Mouse (Mus musculus) forebrain, embryonic 16.5 days (tissue): Measurements from ENCODE around the gene St3gal5. TPM values are rescaled to one million over a fixed set of nuclear protein-coding genes. Genes with fewer than 3 reads are reported as not detected.

Experiments used
- ATAC-seq: fragments of 200-750 bp; cut with Nextera tagmentation; 2 replicates; pipeline ENCODE4 v1.8.0; 2017; ENCODE audit warnings: mild to moderate bottlenecking, moderate library complexity
- H3K27ac ChIP-seq: fragments of 300-500 bp; sonication (generic); 2 replicates; pipeline ENCODE4 v1.5.1; 2014; ENCODE audit warnings: low read length, control low read depth
- H3K27me3 ChIP-seq: fragments of 300-500 bp; sonication (generic); replicated peaks from 2 replicates; pipeline ENCODE4 v1.6.1; 2014; ENCODE audit warnings: low read length; ENCODE audit not compliant: control insufficient read depth, insufficient read depth
- H3K36me3 ChIP-seq: fragments of 300-500 bp; sonication (generic); 2 replicates; pipeline ENCODE4 v1.6.1; 2014; ENCODE audit not compliant: control insufficient read depth, insufficient read depth
- H3K4me1 ChIP-seq: fragments of 300-500 bp; sonication (generic); replicated peaks from 2 replicates; pipeline ENCODE4 v1.6.1; 2014; ENCODE audit warnings: low read length; ENCODE audit not compliant: control insufficient read depth, insufficient read depth
- H3K4me2 ChIP-seq: fragments of 300-500 bp; sonication (generic); 2 replicates; pipeline ENCODE4 v1.6.1; 2014; ENCODE audit warnings: mild to moderate bottlenecking, low read length, control low read depth
- H3K4me3 ChIP-seq: fragments of 300-500 bp; sonication (generic); replicated peaks from 2 replicates; pipeline ENCODE4 v1.5.1; 2014; ENCODE audit warnings: mild to moderate bottlenecking, low read length, control low read depth
- H3K9ac ChIP-seq: fragments of 300-500 bp; sonication (generic); replicated peaks from 2 replicates; pipeline ENCODE4 v1.6.1; 2014; ENCODE audit warnings: low read depth, low read length, control low read depth
- H3K9me3 ChIP-seq: fragments of 300-500 bp; sonication (generic); 2 replicates; pipeline ENCODE4 v1.6.1; 2016; ENCODE audit warnings: low read length; ENCODE audit not compliant: control insufficient read depth
- WGBS: fragments of 180-500 bp; shearing (Covaris S2); extraction: QIAGEN DNeasy Blood & Tissue Kit; methylation state at CpG from one replicate; pipeline ENCODE4 v1.1.7; 2014; 5-methylcytosine and 5-hydroxymethylcytosine counted together
- polyA plus RNA-seq: library from polyadenylated mRNA; unstranded; fragments of >200 nt; fragmentation: Nextera tagmentation; extraction: Ambion mirVana; gene quantifications from 2 replicates; pipeline ENCODE4 v1.2.1, GENCODE M21; 2015

Gene St3gal5
- polyA plus RNA-seq, 1 experiment from 2014 or later = 52.9 TPM

- Histone ChIP-seq H3K4me3 (no peak overlapping the region), H3K27me3 (no peaks in the 10 kb centered on the region), H3K36me3 (no peaks in the 10 kb centered on the region), H3K4me1 (no peaks in the 10 kb centered on the region), H3K4me2 (no peak overlapping the region), H3K9me3 (no peaks in the 10 kb centered on the region), H3K9ac (no peak overlapping the region), H3K27ac (no peak overlapping the region)
- no peak for ATAC-seq
- WGBS = 76% methylated on average over 3 of the region's 3 CpGs
Observed at GRCm38 (mm10) chr6:72177417-72177816, 80.0 kb downstream of the St3gal5 start.

- Histone ChIP-seq H3K9ac (no peak overlapping the region), H3K4me2 (no peak overlapping the region), H3K9me3 (no peaks in the 10 kb centered on the region), H3K36me3 (no peaks in the 10 kb centered on the region), H3K4me3 (no peak overlapping the region), H3K4me1 (no peaks in the 10 kb centered on the region), H3K27me3 (no peaks in the 10 kb centered on the region), H3K27ac (no peak overlapping the region)
- no peak for ATAC-seq
- WGBS = 75% methylated on average over 3 of the region's 3 CpGs
Observed at GRCm38 (mm10) chr6:72179006-72179405, 81.6 kb downstream of the St3gal5 start.

GRCm38 (mm10) chr6:72179562-72180502 is 82.4 kb downstream of the St3gal5 start:
- Histone ChIP-seq H3K36me3 (no peaks in the 10 kb centered on the region), H3K4me1 (no peaks in the 10 kb centered on the region), H3K4me2 (no peak overlapping the region), H3K9ac (no peak overlapping the region), H3K9me3 (no peaks in the 10 kb centered on the region), H3K4me3 (no peak overlapping the region), H3K27me3 (no peaks in the 10 kb centered on the region), H3K27ac (no peak overlapping the region)
- ATAC-seq = no peak
- 77% methylated on average over 12 of the region's 12 CpGs for WGBS

GRCm38 (mm10) chr6:72184576-72184975 is 87.2 kb downstream of the St3gal5 start:
- no peaks in the 10 kb centered on the region for H3K9me3 ChIP-seq
- H3K4me1 ChIP-seq = peaks cover 9% of the 10 kb centered on the region
- 77% methylated on average over 5 of the region's 5 CpGs for WGBS
- no peak overlapping the region for H3K27ac ChIP-seq
- H3K27me3 ChIP-seq = peaks cover 5% of the 10 kb centered on the region; the same call in 1 of the 2 replicates
- no peak overlapping the region for H3K4me2 ChIP-seq
- H3K9ac ChIP-seq = no peak overlapping the region
- no peak for ATAC-seq
- H3K36me3 ChIP-seq = no peaks in the 10 kb centered on the region
- H3K4me3 ChIP-seq = no peak overlapping the region

- ATAC-seq = peak; percentile 76
- H3K9me3 ChIP-seq = no peaks in the 10 kb centered on the region
- H3K27ac ChIP-seq = no peak overlapping the region
- no peak overlapping the region for H3K4me3 ChIP-seq
- H3K27me3 ChIP-seq = peaks cover 5% of the 10 kb centered on the region; the same call in 1 of the 2 replicates
- WGBS = 5% methylated on average over 6 of the region's 6 CpGs
- no peak overlapping the region for H3K4me2 ChIP-seq
- no peak overlapping the region for H3K9ac ChIP-seq
- H3K36me3 ChIP-seq = no peaks in the 10 kb centered on the region
- H3K4me1 ChIP-seq = peaks cover 11% of the 10 kb centered on the region
Observed at GRCm38 (mm10) chr6:72185893-72186490, 88.6 kb downstream of the St3gal5 start.

GRCm38 (mm10) chr6:72186809-72187208 is 89.4 kb downstream of the St3gal5 start:
- no peak for ATAC-seq
- H3K4me1 ChIP-seq = peaks cover 11% of the 10 kb centered on the region
- no peaks in the 10 kb centered on the region for H3K36me3 ChIP-seq
- peaks cover 5% of the 10 kb centered on the region; the same call in 1 of the 2 replicates for H3K27me3 ChIP-seq
- no peak overlapping the region for H3K9ac ChIP-seq
- H3K4me3 ChIP-seq = no peak overlapping the region
- no peak overlapping the region for H3K4me2 ChIP-seq
- H3K9me3 ChIP-seq = no peaks in the 10 kb centered on the region
- WGBS = 78% methylated on average over 6 of the region's 6 CpGs
- H3K27ac ChIP-seq = no peak overlapping the region

- H3K27ac ChIP-seq = no peak overlapping the region
- peak; percentile 27; the same call in 1 of the 2 replicates for ATAC-seq
- peaks cover 5% of the 10 kb centered on the region; the same call in 1 of the 2 replicates for H3K27me3 ChIP-seq
- H3K4me2 ChIP-seq = peak overlapping the region; percentile 53
- no peaks in the 10 kb centered on the region for H3K36me3 ChIP-seq
- H3K4me1 ChIP-seq = peaks cover 11% of the 10 kb centered on the region
- 6% methylated on average over 29 of the region's 29 CpGs for WGBS
- H3K4me3 ChIP-seq = peak overlapping the region; percentile 28
- no peaks in the 10 kb centered on the region for H3K9me3 ChIP-seq
- H3K9ac ChIP-seq = peak overlapping the region; percentile 53
Observed at GRCm38 (mm10) chr6:72189061-72189863, 91.9 kb downstream of the St3gal5 start.

GRCm38 (mm10) chr6:72190120-72190519 is 92.7 kb downstream of the St3gal5 start:
- H3K27me3 ChIP-seq = peaks cover 5% of the 10 kb centered on the region; the same call in 1 of the 2 replicates
- no peaks in the 10 kb centered on the region for H3K36me3 ChIP-seq
- ATAC-seq = no peak
- H3K9me3 ChIP-seq = no peaks in the 10 kb centered on the region
- peaks cover 11% of the 10 kb centered on the region for H3K4me1 ChIP-seq
- H3K9ac ChIP-seq = no peak overlapping the region
- 41% methylated on average over 6 of the region's 6 CpGs for WGBS
- H3K4me3 ChIP-seq = no peak overlapping the region
- no peak overlapping the region for H3K4me2 ChIP-seq
- no peak overlapping the region for H3K27ac ChIP-seq

- peaks cover 11% of the 10 kb centered on the region for H3K4me1 ChIP-seq
- peaks cover 5% of the 10 kb centered on the region; the same call in 1 of the 2 replicates for H3K27me3 ChIP-seq
- H3K27ac ChIP-seq = no peak overlapping the region
- no peaks in the 10 kb centered on the region for H3K9me3 ChIP-seq
- no peak overlapping the region for H3K9ac ChIP-seq
- H3K4me2 ChIP-seq = no peak overlapping the region
- H3K4me3 ChIP-seq = no peak overlapping the region
- no peak for ATAC-seq
- 63% methylated on average over 5 of the region's 5 CpGs for WGBS
- H3K36me3 ChIP-seq = no peaks in the 10 kb centered on the region
Observed at GRCm38 (mm10) chr6:72190577-72190976, 93.2 kb downstream of the St3gal5 start.
